Mouse (Mus musculus): ENCODE data around the gene Cnot1. TPM values are rescaled to one million over a fixed set of nuclear protein-coding genes. Genes with fewer than 3 reads are reported as not detected.

Gene Cnot1
- total and polyA plus RNA-seq, 3 experiments: 119 to 3,440 (median 259) TPM

GRCm38 (mm10) chr8:95817597-95817996, 10.3 kb upstream of the Cnot1 start:
- no peak overlapping the region for H3K9ac ChIP-seq (ENCODE audit: control insufficient read depth, low read depth, low read length, poor library complexity, severe bottlenecking)
- no peaks in the 10 kb centered on the region for H3K9me3 ChIP-seq (replicated peaks; ENCODE audit: insufficient read depth, low read length)
- TF ChIP-seq ETS1 (IDR thresholded peaks at IDR 0.05; ENCODE audit: low read depth, low read length) (no peak), TCF12 (IDR thresholded peaks at IDR 0.05; ENCODE audit: low read depth, low read length) (no peak), CTCF (IDR thresholded peaks at IDR 0.05 in 2 of 3, conservative IDR thresholded peaks at IDR 0.05 in 1 of 3; ENCODE audit: control insufficient read depth in 1 of 3, insufficient read depth in 1 of 3, low read depth in 2 of 3, low read length in 3 of 3, poor library complexity in 1 of 3, severe bottlenecking in 1 of 3) (no peak), CHD1 (IDR thresholded peaks at IDR 0.05; ENCODE audit: low read depth, low read length) (no peak), GABPA (IDR thresholded peaks at IDR 0.05; ENCODE audit: low read depth, low read length) (no peak), ZKSCAN1 (IDR thresholded peaks at IDR 0.05; ENCODE audit: low read depth, low read length) (no peak), RCOR1 (IDR thresholded peaks at IDR 0.05; ENCODE audit: low read depth, low read length) (peak; percentile 55; the same call in 1 of the 2 replicates), BHLHE40 (IDR thresholded peaks at IDR 0.05; ENCODE audit: borderline replicate concordance, low read depth, low read length) (no peak)
- H3K27ac ChIP-seq (ENCODE audit: control insufficient read depth, low read depth, low read length): no peak overlapping the region
- H3K4me1 ChIP-seq (ENCODE audit: control insufficient read depth in 1 of 2, insufficient read depth in 2 of 2, low read length in 2 of 2): no peaks in the 10 kb centered on the region
- no peaks in the 10 kb centered on the region for H3K27me3 ChIP-seq (ENCODE audit: control insufficient read depth in 1 of 2, insufficient read depth in 2 of 2, low read length in 2 of 2)
- no peaks in the 10 kb centered on the region for H3K79me2 ChIP-seq (ENCODE audit: control insufficient read depth, insufficient read depth, low read length, poor library complexity)
- no peak for DNase-seq (ENCODE audit: low read depth, low spot score)
- no peak overlapping the region for H3K4me3 ChIP-seq (ENCODE audit: control insufficient read depth in 1 of 2, insufficient read depth in 1 of 2, low read depth in 2 of 2, low read length in 2 of 2)
- no peaks in the 10 kb centered on the region for H3K36me3 ChIP-seq (ENCODE audit: control insufficient read depth in 1 of 2, insufficient read depth in 2 of 2, low read length in 2 of 2)

DNA sequence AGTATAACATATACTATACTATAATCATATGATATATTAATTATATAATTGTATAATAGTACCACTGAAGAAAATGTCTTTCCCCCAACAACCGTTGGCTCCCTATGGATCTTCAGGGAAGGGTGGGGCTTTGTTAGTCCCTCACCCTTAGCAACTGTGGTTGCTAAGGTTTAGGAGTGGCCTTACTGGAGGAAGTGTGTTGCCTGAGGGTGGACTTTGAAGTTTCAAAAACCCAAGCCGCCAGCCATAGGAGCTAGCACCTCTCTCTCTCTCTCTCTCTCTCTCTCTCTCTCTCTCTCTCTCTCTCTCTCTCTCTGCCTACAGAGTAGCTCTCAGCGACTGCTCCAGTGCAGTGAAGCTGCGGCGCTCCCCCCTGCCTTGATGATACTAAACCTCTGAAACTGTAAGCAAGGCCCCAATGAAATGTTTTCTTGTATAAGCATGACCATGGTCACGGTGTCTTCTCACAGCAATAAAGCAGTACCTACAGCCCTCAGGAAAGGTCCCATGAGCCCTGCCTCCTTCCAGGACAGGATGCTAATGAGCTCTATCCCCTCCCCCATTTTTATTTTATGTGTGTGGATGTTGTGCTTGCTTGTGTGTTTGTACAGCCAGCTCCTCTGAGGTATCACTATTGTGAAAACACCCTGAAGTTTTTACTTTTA, 8.9 kb upstream of the Cnot1 start:
- no peaks in the 10 kb centered on the region for H3K79me2 ChIP-seq (ENCODE audit: control insufficient read depth, insufficient read depth, low read length, poor library complexity)
- H3K9me3 ChIP-seq (replicated peaks; ENCODE audit: insufficient read depth, low read length): no peaks in the 10 kb centered on the region
- H3K4me3 ChIP-seq (ENCODE audit: control insufficient read depth in 1 of 2, insufficient read depth in 1 of 2, low read depth in 2 of 2, low read length in 2 of 2): no peak overlapping the region
- H3K27me3 ChIP-seq (ENCODE audit: control insufficient read depth in 1 of 2, insufficient read depth in 2 of 2, low read length in 2 of 2): no peaks in the 10 kb centered on the region
- H3K27ac ChIP-seq (ENCODE audit: control insufficient read depth, low read depth, low read length): no peak overlapping the region
- no peaks in the 10 kb centered on the region for H3K4me1 ChIP-seq (ENCODE audit: control insufficient read depth in 1 of 2, insufficient read depth in 2 of 2, low read length in 2 of 2)
- DNase-seq (ENCODE audit: low read depth, low spot score): no peak
- TF ChIP-seq CTCF (IDR thresholded peaks at IDR 0.05 in 2 of 3, conservative IDR thresholded peaks at IDR 0.05 in 1 of 3; ENCODE audit: control insufficient read depth in 1 of 3, insufficient read depth in 1 of 3, low read depth in 2 of 3, low read length in 3 of 3, poor library complexity in 1 of 3, severe bottlenecking in 1 of 3) (no peak), POLR2AphosphoS2 (IDR thresholded peaks at IDR 0.05; ENCODE audit: low read length) (no peak), MEF2A (IDR thresholded peaks at IDR 0.05; ENCODE audit: extremely low read depth, insufficient replicate concordance, low read depth, low read length, poor library complexity, severe bottlenecking) (no peak), POLR2A (IDR thresholded peaks at IDR 0.05; ENCODE audit: control insufficient read depth in 1 of 2, insufficient read depth in 1 of 2, low read depth in 1 of 2, low read length in 2 of 2, poor library complexity in 1 of 2) (no peak), NRF1 (IDR thresholded peaks at IDR 0.05; ENCODE audit: insufficient read depth, low read depth, low read length, poor library complexity, severe bottlenecking) (no peak), USF2 (IDR thresholded peaks at IDR 0.05; ENCODE audit: borderline replicate concordance in 1 of 2, insufficient read depth in 1 of 2, low read depth in 1 of 2, low read length in 2 of 2) (no peak), KAT2A (conservative IDR thresholded peaks at IDR 0.05; ENCODE audit: low read depth, low read length) (no peak), TAL1 (IDR thresholded peaks at IDR 0.05; ENCODE audit: low read length) (no peak), CHD1 (IDR thresholded peaks at IDR 0.05; ENCODE audit: low read depth, low read length) (no peak), MXI1 (IDR thresholded peaks at IDR 0.05; ENCODE audit: low read depth, low read length) (no peak), MYC (IDR thresholded peaks at IDR 0.05; ENCODE audit: low read depth, low read length) (no peak), JUND (IDR thresholded peaks at IDR 0.05; ENCODE audit: low read depth, low read length) (no peak), TCF12 (IDR thresholded peaks at IDR 0.05; ENCODE audit: low read depth, low read length) (no peak), HCFC1 (IDR thresholded peaks at IDR 0.05; ENCODE audit: low read depth, low read length) (no peak), RCOR1 (IDR thresholded peaks at IDR 0.05; ENCODE audit: low read depth, low read length) (no peak)
- no peaks in the 10 kb centered on the region for H3K36me3 ChIP-seq (ENCODE audit: control insufficient read depth in 1 of 2, insufficient read depth in 2 of 2, low read length in 2 of 2)
- no peak overlapping the region for H3K9ac ChIP-seq (ENCODE audit: control insufficient read depth, low read depth, low read length, poor library complexity, severe bottlenecking)
